ENCODE assay signal across 9 mouse cellular contexts in genomic region chr14:54227911-54228451, GRCm38 (mm10). TPM values are rescaled to one million over a fixed set of nuclear protein-coding genes. Genes with fewer than 3 reads are reported as not detected.
DNase-seq lines count a peak whose midpoint lies in the region; ATAC-seq and TF ChIP-seq lines count a peak whose summit lies in the region.
"Had no signal": no experiment of that assay in that cellular context is flagged by ENCODE, and none has a peak within 500 bp of the region (broad histone marks: within the 10 kb centered on the region; RNA-seq: fewer than 3 reads in every experiment).

No protein-coding gene starts in this region.

- H3K9me3 ChIP-seq in heart, embryonic 16.5 days (replicated peaks; ENCODE audit: control insufficient read depth, low read length), result no peaks in the 10 kb centered on the region
- no peaks in the 10 kb centered on the region for H3K9me3 ChIP-seq in liver, embryonic 15.5 days (replicated peaks)
- no peaks in the 10 kb centered on the region for H3K9me3 ChIP-seq in neural tube, embryonic 12.5 days

- H3K4me1 ChIP-seq in heart, embryonic 16.5 days (ENCODE audit: control insufficient read depth, insufficient read depth, low read length), result peaks cover 35% of the 10 kb centered on the region
- peaks cover 49% of the 10 kb centered on the region for H3K4me1 ChIP-seq in liver, embryonic 15.5 days (replicated peaks)
- H3K4me1 ChIP-seq in neural tube, embryonic 12.5 days, result peaks cover 37% of the 10 kb centered on the region
- H3K4me1 ChIP-seq in testis, adult 2 months (ENCODE audit: control insufficient read depth, insufficient read depth, low read length), result peaks cover 36% of the 10 kb centered on the region

- peak overlapping the region; percentile 64 for H3K9ac ChIP-seq in heart, embryonic 16.5 days (ENCODE audit: low read length)
- H3K9ac ChIP-seq in liver, embryonic 15.5 days, result peak overlapping the region; percentile 46; the same call in 1 of the 2 replicates
- H3K9ac ChIP-seq in neural tube, embryonic 12.5 days, result peak overlapping the region; percentile 52

- H3K27ac ChIP-seq in heart, embryonic 16.5 days (ENCODE audit: low read length), result peak overlapping the region; percentile 70
- H3K27ac ChIP-seq in liver, embryonic 15.5 days (replicated peaks), result peak overlapping the region; percentile 75
- H3K27ac ChIP-seq in neural tube, embryonic 12.5 days, result peak overlapping the region; percentile 22; the same call in 1 of the 2 replicates
- 0 out of 2 replicates have a peak overlapping the region, but pooled peaks have one; percentile 29 for H3K27ac ChIP-seq in testis, adult 2 months (ENCODE audit: control insufficient read depth, insufficient read depth, low read depth, low read length)

- no peaks in the 10 kb centered on the region for H3K27me3 ChIP-seq in heart, embryonic 16.5 days (ENCODE audit: control insufficient read depth, insufficient read depth, low read length)
- H3K27me3 ChIP-seq in liver, embryonic 15.5 days, result peaks cover 27% of the 10 kb centered on the region
- H3K27me3 ChIP-seq in neural tube, embryonic 12.5 days (replicated peaks), result no peaks in the 10 kb centered on the region
- no peaks in the 10 kb centered on the region for H3K27me3 ChIP-seq in testis, adult 2 months (ENCODE audit: control insufficient read depth, insufficient read depth, low read length)

- DNase-seq in c-Kit-positive CD71-negative TER-119-negative erythroid progenitor cells, embryonic 14.5 days (ENCODE audit: low read depth), result peak; percentile 67
- peak; percentile 50 for DNase-seq in fibroblast of lung, adult 2 months (ENCODE audit: low read depth)
- DNase-seq in kidney, postnatal 14 days, result peak; percentile 77

- no peak for TF ChIP-seq POLR2A in testis, adult 2 months (IDR thresholded peaks at IDR 0.05; ENCODE audit: control insufficient read depth, low read depth, low read length)

- ATAC-seq in CD4-positive, CD25-positive, alpha-beta regulatory T cell, adult 4 months, result peak; percentile 15
- ATAC-seq in heart, embryonic 16.5 days (replicated peaks; ENCODE audit: extremely low read depth, insufficient read depth, low FRiP score), result peak; percentile 57
- ATAC-seq in liver, embryonic 15.5 days (ENCODE audit: insufficient read depth), result peak; percentile 46
- peak; percentile 67 for ATAC-seq in neural tube, embryonic 12.5 days (ENCODE audit: low FRiP score, low read depth)

- peak overlapping the region; percentile 70 for H3K4me2 ChIP-seq in heart, embryonic 16.5 days (ENCODE audit: low read depth, low read length)
- peak overlapping the region; percentile 81 for H3K4me2 ChIP-seq in liver, embryonic 15.5 days
- peak overlapping the region; percentile 69 for H3K4me2 ChIP-seq in neural tube, embryonic 12.5 days (replicated peaks)

- peak overlapping the region; percentile 47 for H3K4me3 ChIP-seq in heart, embryonic 16.5 days (ENCODE audit: low read length)
- H3K4me3 ChIP-seq in liver, embryonic 15.5 days (replicated peaks), result peak overlapping the region; percentile 46
- H3K4me3 ChIP-seq in neural tube, embryonic 12.5 days, result peak overlapping the region; percentile 27
- H3K4me3 ChIP-seq in testis, adult 2 months (ENCODE audit: control insufficient read depth, low read depth, low read length), result peak overlapping the region; percentile 74

- peak; percentile 43; the same call in 1 of the 2 replicates for TF ChIP-seq CTCF in testis, adult 2 months (IDR thresholded peaks at IDR 0.05; ENCODE audit: control insufficient read depth, insufficient read depth, insufficient replicate concordance, low read depth, low read length)

- no peaks in the 10 kb centered on the region for H3K36me3 ChIP-seq in heart, embryonic 16.5 days (ENCODE audit: control insufficient read depth, insufficient read depth)
- H3K36me3 ChIP-seq in liver, embryonic 15.5 days (replicated peaks), result no peaks in the 10 kb centered on the region
- no peaks in the 10 kb centered on the region for H3K36me3 ChIP-seq in neural tube, embryonic 12.5 days
- H3K36me3 ChIP-seq in testis, adult 2 months (ENCODE audit: control insufficient read depth, insufficient read depth, low read length), result no peaks in the 10 kb centered on the region

- WGBS in heart, embryonic 16.5 days, result under 1% methylated on average over 10 of the region's 10 CpGs
- under 1% methylated on average over 10 of the region's 10 CpGs for WGBS in liver, embryonic 15.5 days (ENCODE audit: insufficient replicate concordance)
- WGBS in neural tube, embryonic 12.5 days, result under 1% methylated on average over 10 of the region's 10 CpGs

RNA-seq across cellular contexts. Expression of gene Dad1, which starts 25.9 kb away (rescaled TPM):
- polyA plus RNA-seq in CD4-positive, CD25-positive, alpha-beta regulatory T cell, adult 4 months (2017; shearing (Covaris generic)), result 100 to 1,000 TPM; 437 to 457 TPM
- 349 and 394 TPM in 2 replicates for polyA plus RNA-seq in heart, embryonic 16.5 days (2015; fragmentation: Nextera tagmentation; extraction: Ambion mirVana)
- polyA plus RNA-seq in liver, embryonic 15.5 days (2015; fragmentation: Nextera tagmentation; extraction: Ambion mirVana), result 202 and 204 TPM in 2 replicates
- 270 and 281 TPM in 2 replicates for polyA plus RNA-seq in neural tube, embryonic 12.5 days (2016; fragmentation: Nextera tagmentation; extraction: Ambion mirVana)
- polyA plus RNA-seq in testis, adult 2 months (2012; rRNA removed), result 625 and 632 TPM in 2 replicates

RNA-seq across cellular contexts. Expression of gene Abhd4, which starts 26.0 kb away (rescaled TPM):
- 10 to 100 TPM; 19.5 to 30.2 TPM for polyA plus RNA-seq in CD4-positive, CD25-positive, alpha-beta regulatory T cell, adult 4 months (2017; shearing (Covaris generic))
- polyA plus RNA-seq in heart, embryonic 16.5 days (2015; fragmentation: Nextera tagmentation; extraction: Ambion mirVana), result 115 and 119 TPM in 2 replicates
- polyA plus RNA-seq in liver, embryonic 15.5 days (2015; fragmentation: Nextera tagmentation; extraction: Ambion mirVana), result 19.0 and 21.4 TPM in 2 replicates
- 45.1 and 48.7 TPM in 2 replicates for polyA plus RNA-seq in neural tube, embryonic 12.5 days (2016; fragmentation: Nextera tagmentation; extraction: Ambion mirVana)
- 212 and 237 TPM in 2 replicates for polyA plus RNA-seq in testis, adult 2 months (2012; rRNA removed)

RNA-seq across cellular contexts. Expression of gene Olfr49, which starts 56.8 kb away (rescaled TPM):
- under 1 TPM in 1 of 2 experiments, not detected in 1; 0.11 TPM for polyA plus RNA-seq in CD4-positive, CD25-positive, alpha-beta regulatory T cell, adult 4 months (2017; shearing (Covaris generic))
- not detected in 2 replicates for polyA plus RNA-seq in heart, embryonic 16.5 days (2015; fragmentation: Nextera tagmentation; extraction: Ambion mirVana)
- polyA plus RNA-seq in liver, embryonic 15.5 days (2015; fragmentation: Nextera tagmentation; extraction: Ambion mirVana), result not detected in 2 replicates
- not detected in 2 replicates for polyA plus RNA-seq in neural tube, embryonic 12.5 days (2016; fragmentation: Nextera tagmentation; extraction: Ambion mirVana)
- not detected in 2 replicates for polyA plus RNA-seq in testis, adult 2 months (2012; rRNA removed)
- polyA plus RNA-seq: frontal cortex, adult 2 months had no signal

Comparison
In these comparisons a context has a peak if more than half of its experiments do, and no peak if none do; other contexts are left out.
1. Peak in every context shown above with its lines: DNase-seq, ATAC-seq, H3K4me3 ChIP-seq and H3K27ac ChIP-seq.
2. ATAC-seq: peak in every context shown above with its lines; median percentile 67 in neural tube, embryonic 12.5 days; 57 in heart, embryonic 16.5 days; 46 in liver, embryonic 15.5 days; 15 in CD4-positive, CD25-positive, alpha-beta regulatory T cell, adult 4 months.
3. H3K27ac ChIP-seq: peak in every context shown above with its lines; median percentile 75 in liver, embryonic 15.5 days; 70 in heart, embryonic 16.5 days; 29 in testis, adult 2 months; 22 in neural tube, embryonic 12.5 days.